Mouse (Mus musculus) midbrain, embryonic 11.5 days (tissue): Measurements from ENCODE around the gene Pla2g4d. TPM values are rescaled to one million over a fixed set of nuclear protein-coding genes. Genes with fewer than 3 reads are reported as not detected.

ENCODE experiments used
- ATAC-seq: fragments of 200-750 bp; cut with Nextera tagmentation; 2 replicates; pipeline ENCODE4 v1.8.0; 2017; ENCODE audit warnings: moderate TSS enrichment, moderate library complexity; ENCODE audit not compliant: low FRiP score
- DNase-seq: peaks from one replicate; pipeline ENCODE4 v3.0.0; 2015; ENCODE audit warnings: low spot score; ENCODE audit errors: missing footprints
- H3K27ac ChIP-seq: fragments of 300-500 bp; sonication (generic); 2 replicates; pipeline ENCODE4 v1.5.1; 2014; ENCODE audit warnings: low read depth, low read length
- H3K27me3 ChIP-seq: fragments of 300-500 bp; sonication (generic); 2 replicates; pipeline ENCODE4 v1.6.1; 2014; ENCODE audit warnings: mild to moderate bottlenecking, low read length, moderate library complexity, mixed read lengths; ENCODE audit not compliant: control insufficient read depth, insufficient read depth
- H3K36me3 ChIP-seq: fragments of 300-500 bp; sonication (generic); 2 replicates; pipeline ENCODE4 v1.6.1; 2014; ENCODE audit warnings: mild to moderate bottlenecking, low read length, moderate library complexity, mixed read lengths; ENCODE audit not compliant: control insufficient read depth, insufficient read depth
- H3K4me1 ChIP-seq: fragments of 300-500 bp; sonication (generic); 2 replicates; pipeline ENCODE4 v1.6.1; 2014; ENCODE audit warnings: low read length; ENCODE audit not compliant: control insufficient read depth, insufficient read depth
- H3K4me2 ChIP-seq: fragments of 300-500 bp; sonication (generic); 2 replicates; pipeline ENCODE4 v1.6.1; 2014; ENCODE audit warnings: mild to moderate bottlenecking, moderate library complexity
- H3K4me3 ChIP-seq: fragments of 300-500 bp; sonication (generic); 2 replicates; pipeline ENCODE4 v1.5.1; 2014; ENCODE audit warnings: low read depth, low read length
- H3K9ac ChIP-seq: fragments of 300-500 bp; sonication (generic); 2 replicates; pipeline ENCODE4 v1.6.1; 2014; ENCODE audit warnings: low read length
- H3K9me3 ChIP-seq: fragments of 300-500 bp; sonication (generic); 2 replicates; pipeline ENCODE4 v1.6.1; 2016; ENCODE audit warnings: low read length; ENCODE audit not compliant: control insufficient read depth
- WGBS: fragments of 180-500 bp; shearing (Covaris S2); extraction: QIAGEN DNeasy Blood & Tissue Kit; methylation state at CpG from one replicate; pipeline ENCODE4 v1.1.7; 2014; 5-methylcytosine and 5-hydroxymethylcytosine counted together
- polyA plus RNA-seq: library from polyadenylated mRNA; unstranded; fragments of >200 nt; fragmentation: Nextera tagmentation; extraction: Ambion mirVana; gene quantifications from 2 replicates; pipeline ENCODE4 v1.2.1, GENCODE M21; 2014

Pla2g4d gene
- 0.05 and 0.08 TPM in 2 replicates for polyA plus RNA-seq

GRCm38 (mm10) chr2:120288995-120289394 is at the start of gene Pla2g4d:
TSS of gene Pla2g4d (minus strand) at chr2:120289197.
- Histone ChIP-seq H3K27ac (no peak within 1 kb of the TSS), H3K9me3 (no peaks in the 10 kb centered on the region), H3K4me3 (no peak within 1 kb of the TSS), H3K36me3 (no peaks in the 10 kb centered on the region), H3K27me3 (no peaks in the 10 kb centered on the region; the same call in 1 of the 2 replicates), H3K4me2 (no peak within 1 kb of the TSS), H3K4me1 (no peaks in the 10 kb centered on the region), H3K9ac (no peak within 1 kb of the TSS)
- no peak for ATAC-seq
- DNase-seq, result no peak
- 78% methylated on average over 5 of the region's 5 CpGs for WGBS

GRCm38 (mm10) chr2:120337886-120338285 is 48.9 kb upstream of the Pla2g4d start:
- Histone ChIP-seq H3K36me3 (peaks cover 4% of the 10 kb centered on the region; the same call in 1 of the 2 replicates), H3K9me3 (no peaks in the 10 kb centered on the region), H3K4me3 (no peak overlapping the region), H3K9ac (no peak overlapping the region), H3K27ac (no peak overlapping the region), H3K4me2 (no peak overlapping the region), H3K4me1 (no peaks in the 10 kb centered on the region), H3K27me3 (no peaks in the 10 kb centered on the region)
- DNase-seq (no peak), ATAC-seq (no peak)
- 85% methylated on average over 2 of the region's 2 CpGs for WGBS

GRCm38 (mm10) chr2:120331575-120331974 is 42.6 kb upstream of the Pla2g4d start:
- H3K36me3 ChIP-seq, result peaks cover 11% of the 10 kb centered on the region; the same call in 1 of the 2 replicates
- no peak for DNase-seq
- no peak for ATAC-seq
- H3K4me3 ChIP-seq, result no peak overlapping the region
- no peaks in the 10 kb centered on the region for H3K27me3 ChIP-seq
- 91% methylated on average over 4 of the region's 4 CpGs for WGBS
- H3K27ac ChIP-seq, result no peak overlapping the region
- no peaks in the 10 kb centered on the region for H3K4me1 ChIP-seq
- H3K9me3 ChIP-seq, result no peaks in the 10 kb centered on the region
- H3K4me2 ChIP-seq, result no peak overlapping the region
- H3K9ac ChIP-seq, result no peak overlapping the region

- Histone ChIP-seq H3K9me3 (no peaks in the 10 kb centered on the region), H3K4me3 (no peak overlapping the region), H3K9ac (no peak overlapping the region), H3K4me1 (no peaks in the 10 kb centered on the region), H3K27me3 (no peaks in the 10 kb centered on the region), H3K4me2 (no peak overlapping the region), H3K27ac (no peak overlapping the region), H3K36me3 (peaks cover 4% of the 10 kb centered on the region; the same call in 1 of the 2 replicates)
- ATAC-seq (no peak), DNase-seq (no peak)
- WGBS, result 81% methylated on average over 4 of the region's 4 CpGs
Measured at GRCm38 (mm10) chr2:120315077-120315476, 26.1 kb upstream of the Pla2g4d start.

GRCm38 (mm10) chr2:120314487-120314886 is 25.5 kb upstream of the Pla2g4d start:
- Histone ChIP-seq H3K4me1 (no peaks in the 10 kb centered on the region), H3K4me2 (no peak overlapping the region), H3K9me3 (no peaks in the 10 kb centered on the region), H3K4me3 (no peak overlapping the region), H3K36me3 (peaks cover 4% of the 10 kb centered on the region; the same call in 1 of the 2 replicates), H3K27ac (no peak overlapping the region), H3K9ac (no peak overlapping the region), H3K27me3 (no peaks in the 10 kb centered on the region)
- DNase-seq, result no peak
- 89% methylated on average over 4 of the region's 4 CpGs for WGBS
- no peak for ATAC-seq

- Histone ChIP-seq H3K4me2 (no peak within 1 kb of the TSS), H3K36me3 (peaks cover 4% of the 10 kb centered on the region; the same call in 1 of the 2 replicates), H3K27me3 (no peaks in the 10 kb centered on the region), H3K9me3 (no peaks in the 10 kb centered on the region), H3K4me1 (no peaks in the 10 kb centered on the region), H3K9ac (no peak within 1 kb of the TSS), H3K4me3 (no peak within 1 kb of the TSS), H3K27ac (no peak within 1 kb of the TSS)
- ATAC-seq, result no peak
- 69% methylated on average over 3 of the region's 3 CpGs for WGBS
- DNase-seq, result no peak
Measured at GRCm38 (mm10) chr2:120313976-120314375, 25.0 kb upstream of the Pla2g4d start, which contains the start of gene Pla2g4f. TSS of gene Pla2g4f (minus strand) at chr2:120314165.

- Histone ChIP-seq H3K4me2 (no peak overlapping the region), H3K4me1 (no peaks in the 10 kb centered on the region), H3K27me3 (no peaks in the 10 kb centered on the region), H3K9ac (no peak overlapping the region), H3K4me3 (no peak overlapping the region), H3K36me3 (peaks cover 2% of the 10 kb centered on the region; the same call in 1 of the 2 replicates), H3K9me3 (no peaks in the 10 kb centered on the region), H3K27ac (no peak overlapping the region)
- no peak for ATAC-seq
- no peak for DNase-seq
- WGBS, result 88% methylated on average over 7 of the region's 7 CpGs
Measured at GRCm38 (mm10) chr2:120312276-120312825, 23.4 kb upstream of the Pla2g4d start.

- 41% methylated on average over 3 of the region's 3 CpGs for WGBS
- H3K27ac ChIP-seq, result no peak overlapping the region
- DNase-seq (no peak), ATAC-seq (no peak)
- H3K4me2 ChIP-seq, result no peak overlapping the region
- H3K27me3 ChIP-seq, result no peaks in the 10 kb centered on the region
- H3K9ac ChIP-seq, result no peak overlapping the region
- H3K4me3 ChIP-seq, result no peak overlapping the region
- no peaks in the 10 kb centered on the region for H3K4me1 ChIP-seq
- no peaks in the 10 kb centered on the region for H3K9me3 ChIP-seq
- H3K36me3 ChIP-seq, result no peaks in the 10 kb centered on the region
Measured at GRCm38 (mm10) chr2:120304113-120304512, 15.1 kb upstream of the Pla2g4d start.

- ATAC-seq (no peak), DNase-seq (no peak)
- H3K27ac ChIP-seq, result no peak overlapping the region
- no peak overlapping the region for H3K4me3 ChIP-seq
- H3K27me3 ChIP-seq, result no peaks in the 10 kb centered on the region
- H3K4me1 ChIP-seq, result no peaks in the 10 kb centered on the region
- H3K4me2 ChIP-seq, result no peak overlapping the region
- H3K36me3 ChIP-seq, result no peaks in the 10 kb centered on the region
- WGBS, result 92% methylated on average over 6 of the region's 6 CpGs
- H3K9ac ChIP-seq, result no peak overlapping the region
- no peaks in the 10 kb centered on the region for H3K9me3 ChIP-seq
Measured at GRCm38 (mm10) chr2:120301076-120301475, 12.1 kb upstream of the Pla2g4d start.
